Mouse (Mus musculus) liver, embryonic 14.5 days (tissue): Measurements from ENCODE around the gene Agap1.

Source experiments
- CTCF ChIP-seq: IDR thresholded peaks from 2 replicates; pipeline ENCODE4 v1.5.1; 2016; ENCODE audit warnings: antibody characterized with exemption, low read depth, control low read depth
- EP300 ChIP-seq: IDR thresholded peaks from 2 replicates; pipeline ENCODE4 v1.6.1; 2016; ENCODE audit warnings: antibody characterized with exemption, low read depth

DNA sequence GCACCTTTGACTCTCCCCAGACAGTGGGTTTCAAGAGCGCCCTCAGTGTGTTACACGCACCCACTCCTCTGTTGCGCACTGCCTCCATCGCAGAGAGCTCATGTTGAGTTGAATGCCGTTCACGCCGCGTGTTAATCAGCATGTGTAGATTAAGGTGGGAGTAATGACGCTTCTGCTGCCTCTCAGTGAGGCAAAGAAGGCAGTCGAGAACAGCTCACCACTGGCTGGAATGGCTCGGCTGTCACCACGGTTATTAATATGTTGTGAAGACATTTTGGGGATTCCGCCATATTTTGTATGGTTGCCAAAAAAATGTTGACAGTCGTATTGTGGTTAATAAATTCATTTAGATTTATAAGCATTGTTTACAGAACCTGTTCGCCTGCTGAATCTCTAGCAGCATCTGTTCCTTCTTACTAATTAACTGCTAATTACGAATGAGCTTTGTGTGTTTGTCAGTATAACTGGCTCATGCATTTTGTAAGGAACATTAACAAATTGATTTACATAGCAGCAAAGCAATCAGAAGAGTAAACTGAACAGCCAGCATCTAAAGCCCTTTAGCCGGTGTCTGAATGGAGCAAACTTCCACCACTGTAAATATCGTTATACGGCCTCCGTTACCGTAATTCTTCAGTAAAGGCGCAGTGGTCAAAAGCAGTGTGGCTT, 235.1 kb downstream of the Agap1 start:
- TF ChIP-seq EP300 = no peak
- TF ChIP-seq CTCF = no peak
